Mouse (Mus musculus): Measurements from ENCODE around the gene Gm49387. TPM values are rescaled to one million over a fixed set of nuclear protein-coding genes. Genes with fewer than 3 reads are reported as not detected.

The Gm49387 gene
- total RNA-seq, 2 experiments from 2014 or later, result not detected

- intact Hi-C loops (cut with DNase I), result no loop called here
Measured at GRCm38 (mm10) chr14:31593036-31593435, 47.6 kb downstream of the Gm49387 start.

GRCm38 (mm10) chr14:31591243-31591642, 49.4 kb downstream of the Gm49387 start, which contains the start of gene Colq:
Colq (minus strand) TSS chr14:31591343.
- DNase-seq (ENCODE audit: low spot score in 2 of 2), result no peak
- intact Hi-C loops (cut with DNase I), result no loop called here

More at GRCm38 (mm10) chr14:31593036-31593435, 47.6 kb downstream of the Gm49387 start:
- no peak for DNase-seq (ENCODE audit: low spot score in 2 of 2)

GRCm38 (mm10) chr14:31586451-31586850, 54.2 kb downstream of the Gm49387 start:
- intact Hi-C loops (cut with DNase I), result no loop called here
- no peak for DNase-seq (ENCODE audit: low spot score in 2 of 2)

GRCm38 (mm10) chr14:31583082-31583481, 57.6 kb downstream of the Gm49387 start:
- intact Hi-C loops (cut with DNase I), result no loop called here

GRCm38 (mm10) chr14:31577966-31578735, 62.5 kb downstream of the Gm49387 start:
- no peak for DNase-seq (ENCODE audit: low spot score in 2 of 2)
- intact Hi-C loops (cut with DNase I), result no loop called here

More at GRCm38 (mm10) chr14:31583082-31583481, 57.6 kb downstream of the Gm49387 start:
- DNase-seq (ENCODE audit: low spot score in 2 of 2), result no peak

GRCm38 (mm10) chr14:31576846-31577697, 63.6 kb downstream of the Gm49387 start:
- intact Hi-C loops (cut with DNase I), result no loop called here
- no peak for DNase-seq (ENCODE audit: low spot score in 2 of 2)

- intact Hi-C loops (cut with DNase I), result no loop called here
- DNase-seq (ENCODE audit: low spot score in 2 of 2), result peak; percentile 30 to 62
Measured at GRCm38 (mm10) chr14:31575866-31576265, 64.8 kb downstream of the Gm49387 start.

GRCm38 (mm10) chr14:31574903-31575665, 65.6 kb downstream of the Gm49387 start:
- DNase-seq (ENCODE audit: low spot score in 2 of 2), result no peak
- intact Hi-C loops (cut with DNase I), result no loop called here

GRCm38 (mm10) chr14:31572561-31573175, 68.0 kb downstream of the Gm49387 start:
- intact Hi-C loops (cut with DNase I), result no loop called here
- peak; percentile 61 to 64 for DNase-seq (ENCODE audit: low spot score in 2 of 2)

- no peak for DNase-seq (ENCODE audit: low spot score in 2 of 2)
- intact Hi-C loops (cut with DNase I), result no loop called here
Measured at GRCm38 (mm10) chr14:31571419-31571818, 69.3 kb downstream of the Gm49387 start.

GRCm38 (mm10) chr14:31570131-31570951, 70.3 kb downstream of the Gm49387 start:
- intact Hi-C loops (cut with DNase I), result no loop called here
- no peak for DNase-seq (ENCODE audit: low spot score in 2 of 2)

GRCm38 (mm10) chr14:31569151-31569631, 71.5 kb downstream of the Gm49387 start:
- DNase-seq (ENCODE audit: low spot score in 2 of 2), result peak; percentile 40 to 64
- intact Hi-C loops (cut with DNase I), result no loop called here

- DNase-seq (ENCODE audit: low spot score in 2 of 2), result no peak
- intact Hi-C loops (cut with DNase I), result no loop called here
Measured at GRCm38 (mm10) chr14:31565478-31566212, 75.0 kb downstream of the Gm49387 start.

- DNase-seq (ENCODE audit: low spot score in 2 of 2), result no peak
- intact Hi-C loops (cut with DNase I), result no loop called here
Measured at GRCm38 (mm10) chr14:31564452-31565179, 76.1 kb downstream of the Gm49387 start.

- intact Hi-C loops (cut with DNase I), result no loop called here
- DNase-seq (ENCODE audit: low spot score in 2 of 2), result no peak
Measured at GRCm38 (mm10) chr14:31560886-31561285, 79.8 kb downstream of the Gm49387 start.

GRCm38 (mm10) chr14:31559216-31559615, 81.5 kb downstream of the Gm49387 start:
- intact Hi-C loops (cut with DNase I), result no loop called here
- DNase-seq (ENCODE audit: low spot score in 2 of 2), result no peak

- no peak for DNase-seq (ENCODE audit: low spot score in 2 of 2)
- intact Hi-C loops (cut with DNase I), result no loop called here
Measured at GRCm38 (mm10) chr14:31557784-31558183, 82.9 kb downstream of the Gm49387 start.
